Mouse (Mus musculus) bone marrow, adult 2 months (tissue): ENCODE data around the gene Myof.

ENCODE experiments used
- CTCF ChIP-seq: fragments of 200-500 bp; IDR thresholded peaks from 2 replicates; pipeline ENCODE4 v1.5.1; 2011; ENCODE audit warnings: low read length, control low read depth; ENCODE audit not compliant: control insufficient read depth, insufficient read depth
- POLR2A ChIP-seq: fragments of 200-500 bp; IDR thresholded peaks from 2 replicates; pipeline ENCODE4 v1.6.1; 2011; ENCODE audit warnings: low read depth, mild to moderate bottlenecking, control low read depth, low read length, borderline replicate concordance; ENCODE audit not compliant: control insufficient read depth

- TF ChIP-seq POLR2A: no peak
- TF ChIP-seq CTCF: no peak
Measured at GRCm38 (mm10) chr19:38002816-38003215, 40.6 kb downstream of the Myof start.
